Mouse (Mus musculus) midbrain, embryonic 14.5 days (tissue): ENCODE measurements at regions not wholly inside any gene's neighbourhood (a gene's known extent, or its start where the extent isn't known, plus 50 kb on each side); places are given as distances from the start of the nearest gene placed in this dataset.

Experiments
- ATAC-seq: fragments of 200-750 bp; cut with Nextera tagmentation; 2 replicates; pipeline ENCODE4 v1.8.0; 2017; ENCODE audit warnings: moderate number of reproducible peaks, moderate library complexity; ENCODE audit not compliant: low FRiP score, low TSS enrichment
- DNase-seq: peaks from one replicate; pipeline ENCODE4 v3.0.0-alpha.2; 2015
- H3K27ac ChIP-seq: fragments of 300-500 bp; sonication (generic); replicated peaks from 2 replicates; pipeline ENCODE4 v1.5.1; 2014; ENCODE audit warnings: mild to moderate bottlenecking, low read depth, low read length, moderate library complexity
- H3K27me3 ChIP-seq: fragments of 300-500 bp; sonication (generic); 2 replicates; pipeline ENCODE4 v1.6.1; 2014; ENCODE audit warnings: low read length, control low read depth, mixed read lengths; ENCODE audit not compliant: control insufficient read depth, insufficient read depth
- H3K36me3 ChIP-seq: fragments of 300-500 bp; sonication (generic); 2 replicates; pipeline ENCODE4 v1.6.1; 2014; ENCODE audit warnings: low read length, control low read depth; ENCODE audit not compliant: control insufficient read depth, insufficient read depth
- H3K4me1 ChIP-seq: fragments of 300-500 bp; sonication (generic); 2 replicates; pipeline ENCODE4 v1.6.1; 2014; ENCODE audit warnings: mild to moderate bottlenecking, antibody characterized with exemption, low read length, control low read depth; ENCODE audit not compliant: control insufficient read depth, insufficient read depth
- H3K4me2 ChIP-seq: fragments of 300-500 bp; sonication (generic); 2 replicates; pipeline ENCODE4 v1.6.1; 2014; ENCODE audit warnings: mild to moderate bottlenecking, low read length, moderate library complexity
- H3K4me3 ChIP-seq: fragments of 300-500 bp; sonication (generic); replicated peaks from 2 replicates; pipeline ENCODE4 v1.5.1; 2014; ENCODE audit warnings: low read depth, low read length
- H3K9ac ChIP-seq: fragments of 300-500 bp; sonication (generic); replicated peaks from 2 replicates; pipeline ENCODE4 v1.6.1; 2014; ENCODE audit warnings: mild to moderate bottlenecking, low read length, moderate library complexity
- H3K9me3 ChIP-seq: fragments of 300-500 bp; sonication (generic); 2 replicates; pipeline ENCODE4 v1.6.1; 2016; ENCODE audit warnings: low read length, control low read depth, mixed read lengths; ENCODE audit not compliant: control insufficient read depth
- whole genome bisulfite sequencing: fragments of 180-500 bp; shearing (Covaris S2); extraction: QIAGEN DNeasy Blood & Tissue Kit; methylation state at CpG from one replicate; pipeline ENCODE4 v1.1.7; 2014; 5-methylcytosine and 5-hydroxymethylcytosine counted together

DNA sequence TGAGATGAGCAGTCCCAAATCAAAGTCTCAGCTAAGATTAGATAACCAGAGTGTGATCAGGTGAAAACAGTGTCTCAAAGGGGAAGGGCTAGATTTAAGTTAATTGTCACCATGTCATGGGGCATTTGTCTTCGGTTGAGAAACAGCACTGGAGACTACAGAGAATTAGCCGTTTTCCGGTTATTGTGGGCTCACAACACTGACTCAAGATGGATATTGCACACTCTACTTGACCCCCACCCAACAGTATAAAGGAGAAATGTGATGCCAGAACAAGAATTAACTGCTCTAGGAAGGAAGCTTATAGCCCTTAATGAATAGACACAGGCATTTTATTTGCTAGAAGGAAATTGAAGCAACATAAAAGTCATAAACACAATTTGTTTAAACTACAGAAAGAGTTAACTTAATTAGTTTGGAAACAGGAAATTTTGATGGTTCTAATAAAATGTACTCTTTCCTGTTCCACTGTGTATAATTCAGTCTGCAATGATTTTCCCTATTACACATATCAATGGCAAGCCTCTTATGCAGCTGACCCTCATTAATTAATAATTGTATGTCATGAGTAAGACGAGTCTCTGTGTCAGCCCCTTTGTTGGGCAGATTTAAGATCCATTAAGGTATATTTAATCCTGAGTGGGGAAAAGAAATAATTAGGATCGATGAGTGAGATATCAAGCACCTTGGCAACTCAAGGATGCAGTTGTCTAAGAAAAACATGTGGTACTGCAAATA lies 277.4 kb upstream of the Tmeff2 start:
- H3K9me3 ChIP-seq = no peaks in the 10 kb centered on the region
- no peak overlapping the region for H3K27ac ChIP-seq
- no peak overlapping the region for H3K4me3 ChIP-seq
- no peak overlapping the region for H3K9ac ChIP-seq
- ATAC-seq = peak; percentile 62; the same call in 1 of the 2 replicates
- no peaks in the 10 kb centered on the region for H3K36me3 ChIP-seq
- H3K27me3 ChIP-seq = no peaks in the 10 kb centered on the region
- 51% methylated on average over 5 of the region's 5 CpGs for WGBS
- H3K4me2 ChIP-seq = no peak overlapping the region
- peak; percentile 21 for DNase-seq
- H3K4me1 ChIP-seq = no peaks in the 10 kb centered on the region

DNA sequence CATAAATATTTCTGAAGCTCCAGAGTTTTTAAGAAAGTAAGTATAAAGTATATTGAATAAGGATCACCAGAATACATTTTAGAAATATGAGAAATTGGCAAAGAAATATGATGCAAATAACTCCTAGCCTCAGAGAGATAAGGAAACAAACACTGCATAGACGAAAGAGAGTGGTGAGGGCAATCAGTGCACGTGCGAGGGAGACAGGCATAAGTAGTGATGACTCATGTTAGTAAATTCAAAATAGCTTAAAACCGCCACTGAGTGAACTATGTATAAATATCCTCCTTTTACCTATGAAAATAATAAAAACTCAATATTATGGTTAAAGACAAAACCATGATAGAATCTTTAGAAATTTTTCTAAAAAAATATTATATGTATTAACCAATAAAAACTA lies 271.4 kb upstream of the Tmeff2 start:
- Histone ChIP-seq H3K9ac (no peak overlapping the region), H3K27me3 (no peaks in the 10 kb centered on the region), H3K4me2 (no peak overlapping the region), H3K9me3 (no peaks in the 10 kb centered on the region), H3K27ac (no peak overlapping the region), H3K36me3 (no peaks in the 10 kb centered on the region), H3K4me3 (no peak overlapping the region), H3K4me1 (no peaks in the 10 kb centered on the region)
- WGBS = 77% methylated on average over 4 of the region's 4 CpGs
- ATAC-seq = no peak
- DNase-seq = no peak

- Histone ChIP-seq H3K9ac (no peak overlapping the region), H3K27me3 (no peaks in the 10 kb centered on the region), H3K27ac (no peak overlapping the region), H3K4me3 (no peak overlapping the region), H3K36me3 (no peaks in the 10 kb centered on the region), H3K4me2 (no peak overlapping the region), H3K9me3 (no peaks in the 10 kb centered on the region), H3K4me1 (no peaks in the 10 kb centered on the region)
- peak; percentile 57; the same call in 1 of the 2 replicates for ATAC-seq
- DNase-seq = peak; percentile 64
- 45% methylated on average over 3 of the region's 3 CpGs for WGBS
Measured at GRCm38 (mm10) chr1:50629473-50630071, 270.9 kb upstream of the Tmeff2 start.

GRCm38 (mm10) chr1:50637992-50638391 lies 262.5 kb upstream of the Tmeff2 start:
- H3K9me3 ChIP-seq = no peaks in the 10 kb centered on the region
- H3K4me1 ChIP-seq = no peaks in the 10 kb centered on the region
- ATAC-seq (no peak), DNase-seq (no peak)
- H3K27ac ChIP-seq = no peak overlapping the region
- no peak overlapping the region for H3K4me3 ChIP-seq
- H3K27me3 ChIP-seq = no peaks in the 10 kb centered on the region
- no peak overlapping the region for H3K4me2 ChIP-seq
- no peak overlapping the region for H3K9ac ChIP-seq
- H3K36me3 ChIP-seq = no peaks in the 10 kb centered on the region
- WGBS = 84% methylated on average over 1 of the region's 1 CpGs

GRCm38 (mm10) chr1:50646931-50647674 lies 253.3 kb upstream of the Tmeff2 start:
- H3K4me1 ChIP-seq = peaks cover 1% of the 10 kb centered on the region; the same call in 1 of the 2 replicates
- no peak overlapping the region for H3K4me2 ChIP-seq
- DNase-seq = peak; percentile 17
- no peak overlapping the region for H3K9ac ChIP-seq
- H3K4me3 ChIP-seq = no peak overlapping the region
- H3K27ac ChIP-seq = no peak overlapping the region
- no peak for ATAC-seq
- H3K9me3 ChIP-seq = no peaks in the 10 kb centered on the region
- WGBS = 74% methylated on average over 2 of the region's 2 CpGs
- no peaks in the 10 kb centered on the region for H3K36me3 ChIP-seq
- no peaks in the 10 kb centered on the region for H3K27me3 ChIP-seq

GRCm38 (mm10) chr1:50651974-50652665 lies 248.3 kb upstream of the Tmeff2 start:
- no peaks in the 10 kb centered on the region for H3K9me3 ChIP-seq
- H3K27ac ChIP-seq = no peak overlapping the region
- peaks cover 3% of the 10 kb centered on the region; the same call in 1 of the 2 replicates for H3K4me1 ChIP-seq
- DNase-seq (peak; percentile 80), ATAC-seq (peak; percentile 81; the same call in 1 of the 2 replicates)
- no peak overlapping the region for H3K9ac ChIP-seq
- H3K36me3 ChIP-seq = no peaks in the 10 kb centered on the region
- WGBS = 51% methylated on average over 3 of the region's 3 CpGs
- no peaks in the 10 kb centered on the region for H3K27me3 ChIP-seq
- H3K4me2 ChIP-seq = no peak overlapping the region
- no peak overlapping the region for H3K4me3 ChIP-seq

- H3K4me3 ChIP-seq = no peak overlapping the region
- H3K4me1 ChIP-seq = no peaks in the 10 kb centered on the region
- no peak overlapping the region for H3K9ac ChIP-seq
- no peak for DNase-seq
- H3K27me3 ChIP-seq = no peaks in the 10 kb centered on the region
- H3K4me2 ChIP-seq = no peak overlapping the region
- no peak for ATAC-seq
- H3K9me3 ChIP-seq = no peaks in the 10 kb centered on the region
- no peak overlapping the region for H3K27ac ChIP-seq
- no peaks in the 10 kb centered on the region for H3K36me3 ChIP-seq
- WGBS = 88% methylated on average over 3 of the region's 3 CpGs
Measured at GRCm38 (mm10) chr1:50665139-50665538, 235.3 kb upstream of the Tmeff2 start.

DNA sequence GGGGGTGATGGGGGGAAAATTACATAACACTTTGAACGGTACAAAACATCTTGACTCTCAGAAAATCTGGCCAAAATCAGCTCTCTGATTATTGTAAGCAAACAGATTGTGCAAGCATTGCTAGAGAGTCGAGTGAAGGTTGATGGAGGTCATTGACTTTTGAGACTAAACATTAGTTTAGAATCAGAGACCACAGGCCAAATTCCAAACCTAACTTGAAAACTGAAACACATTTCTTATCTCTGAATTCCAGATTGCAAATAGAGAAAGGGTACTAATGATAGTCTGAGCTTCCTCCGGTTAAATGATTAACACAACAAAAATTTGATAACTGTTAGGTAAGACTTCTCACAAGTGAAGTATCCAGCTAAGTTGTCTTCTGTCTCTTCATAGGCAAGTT lies 217.5 kb upstream of the Tmeff2 start:
- no peak for ATAC-seq
- no peak overlapping the region for H3K27ac ChIP-seq
- no peaks in the 10 kb centered on the region for H3K4me1 ChIP-seq
- no peaks in the 10 kb centered on the region for H3K27me3 ChIP-seq
- 87% methylated on average over 3 of the region's 3 CpGs for WGBS
- no peaks in the 10 kb centered on the region for H3K9me3 ChIP-seq
- H3K9ac ChIP-seq = no peak overlapping the region
- no peak overlapping the region for H3K4me2 ChIP-seq
- DNase-seq = no peak
- no peak overlapping the region for H3K4me3 ChIP-seq
- H3K36me3 ChIP-seq = no peaks in the 10 kb centered on the region
